Mouse (Mus musculus): ENCODE data around the gene Spg21. TPM values are rescaled to one million over a fixed set of nuclear protein-coding genes. Genes with fewer than 3 reads are reported as not detected.

Spg21 gene
- polyA plus RNA-seq, 1 experiment from 2014 or later: 116 TPM

DNA sequence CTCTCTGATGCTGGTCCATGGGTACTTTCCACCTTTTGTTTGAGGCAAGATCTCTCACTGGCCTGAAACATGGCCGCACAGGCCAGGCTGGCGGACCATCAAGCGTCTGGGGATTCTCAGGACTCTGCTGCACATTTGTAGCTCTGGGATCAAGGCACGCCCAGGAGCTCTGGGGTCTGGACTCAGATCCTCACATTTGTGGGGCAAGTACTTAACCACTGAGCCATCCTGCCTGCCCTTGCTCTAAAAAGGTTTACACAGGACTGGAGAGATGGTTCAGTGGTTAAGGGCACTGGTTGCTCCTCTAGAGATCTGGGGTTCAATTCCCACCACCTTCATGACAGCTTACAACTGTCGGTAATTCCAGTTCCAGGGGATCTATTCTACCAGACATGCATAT is 29.8 kb upstream of the Spg21 start:
- WGBS: 91% methylated on average over 5 of the region's 5 CpGs
- Histone ChIP-seq H3K4me1 (ENCODE audit: control insufficient read depth, insufficient read depth, low read length) (no peaks in the 10 kb centered on the region), H3K27ac (ENCODE audit: low read depth, low read length) (no peak overlapping the region), H3K9me3 (ENCODE audit: control insufficient read depth, low read length) (no peaks in the 10 kb centered on the region), H3K36me3 (ENCODE audit: control insufficient read depth, insufficient read depth, low read length) (no peaks in the 10 kb centered on the region), H3K4me2 (replicated peaks; ENCODE audit: low read depth, low read length) (no peak overlapping the region), H3K27me3 (ENCODE audit: control insufficient read depth, insufficient read depth, low read length) (no peaks in the 10 kb centered on the region), H3K9ac (ENCODE audit: low read depth, low read length) (no peak overlapping the region), H3K4me3 (ENCODE audit: low read length) (no peak overlapping the region)
- no peak for ATAC-seq (ENCODE audit: low FRiP score, low TSS enrichment)

- ATAC-seq (ENCODE audit: low FRiP score, low TSS enrichment): peak; percentile 38; the same call in 1 of the 2 replicates
- Histone ChIP-seq H3K4me1 (ENCODE audit: control insufficient read depth, insufficient read depth, low read length) (peaks cover 6% of the 10 kb centered on the region), H3K4me2 (replicated peaks; ENCODE audit: low read depth, low read length) (no peak overlapping the region), H3K4me3 (ENCODE audit: low read length) (no peak overlapping the region), H3K9ac (ENCODE audit: low read depth, low read length) (no peak overlapping the region), H3K36me3 (ENCODE audit: control insufficient read depth, insufficient read depth, low read length) (no peaks in the 10 kb centered on the region), H3K27me3 (ENCODE audit: control insufficient read depth, insufficient read depth, low read length) (no peaks in the 10 kb centered on the region), H3K9me3 (ENCODE audit: control insufficient read depth, low read length) (no peaks in the 10 kb centered on the region), H3K27ac (ENCODE audit: low read depth, low read length) (no peak overlapping the region)
- under 1% methylated on average over 3 of the region's 3 CpGs for WGBS
These were observed 28.5 kb upstream of the Spg21 start for GRCm38 (mm10) chr9:65432236-65432635.

DNA sequence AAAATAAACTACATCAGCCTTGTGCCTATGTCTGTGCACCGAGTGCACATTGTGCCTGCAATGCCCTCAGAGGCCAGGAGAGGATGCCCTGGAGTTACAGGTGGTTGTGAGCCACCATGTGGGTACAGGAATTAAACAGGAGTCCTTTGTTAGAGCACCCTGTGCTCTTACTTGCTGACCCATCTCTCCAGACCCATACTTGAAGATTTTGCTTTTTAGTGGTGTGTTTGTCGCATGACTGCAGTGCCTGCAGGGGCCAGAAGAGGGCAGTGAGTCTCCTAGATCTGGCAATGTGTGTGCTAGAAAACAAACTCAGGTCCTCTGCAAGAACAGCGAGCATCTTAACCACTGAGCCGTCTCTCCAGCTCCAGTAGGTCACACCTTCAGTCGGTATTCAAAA is 26.6 kb upstream of the Spg21 start:
- ATAC-seq (ENCODE audit: low FRiP score, low TSS enrichment): no peak

GRCm38 (mm10) chr9:65435211-65435610 is 25.5 kb upstream of the Spg21 start:
- Histone ChIP-seq H3K4me1 (ENCODE audit: control insufficient read depth, insufficient read depth, low read length) (peaks cover 6% of the 10 kb centered on the region), H3K4me3 (ENCODE audit: low read length) (peak overlapping the region; percentile 94), H3K27me3 (ENCODE audit: control insufficient read depth, insufficient read depth, low read length) (no peaks in the 10 kb centered on the region), H3K36me3 (ENCODE audit: control insufficient read depth, insufficient read depth, low read length) (peaks cover 5% of the 10 kb centered on the region; the same call in 1 of the 2 replicates), H3K4me2 (replicated peaks; ENCODE audit: low read depth, low read length) (no peak overlapping the region; the same call in 1 of the 2 replicates), H3K9me3 (ENCODE audit: control insufficient read depth, low read length) (no peaks in the 10 kb centered on the region), H3K9ac (ENCODE audit: low read depth, low read length) (no peak overlapping the region), H3K27ac (ENCODE audit: low read depth, low read length) (no peak overlapping the region)
- ATAC-seq (ENCODE audit: low FRiP score, low TSS enrichment): peak; percentile 36
- WGBS: 69% methylated on average over 4 of the region's 4 CpGs

More for the DNA sequence above, 26.6 kb upstream of the Spg21 start:
- WGBS: 63% methylated on average over 5 of the region's 5 CpGs
- Histone ChIP-seq H3K27ac (ENCODE audit: low read depth, low read length) (no peak overlapping the region), H3K4me2 (replicated peaks; ENCODE audit: low read depth, low read length) (no peak overlapping the region), H3K36me3 (ENCODE audit: control insufficient read depth, insufficient read depth, low read length) (0 out of 2 replicates have a peak, but pooled peaks cover under 1% of the 10 kb centered on the region), H3K9ac (ENCODE audit: low read depth, low read length) (no peak overlapping the region), H3K27me3 (ENCODE audit: control insufficient read depth, insufficient read depth, low read length) (no peaks in the 10 kb centered on the region), H3K4me1 (ENCODE audit: control insufficient read depth, insufficient read depth, low read length) (peaks cover 6% of the 10 kb centered on the region), H3K9me3 (ENCODE audit: control insufficient read depth, low read length) (no peaks in the 10 kb centered on the region), H3K4me3 (ENCODE audit: low read length) (no peak overlapping the region)

GRCm38 (mm10) chr9:65435671-65436301 is 25.0 kb upstream of the Spg21 start, which contains the start of gene Mtfmt:
Mtfmt (plus strand) TSS chr9:65435782.
- peak; percentile 93 for ATAC-seq (ENCODE audit: low FRiP score, low TSS enrichment)
- peak within 1 kb of the TSS; percentile 81 for H3K9ac ChIP-seq (ENCODE audit: low read depth, low read length)
- peak within 1 kb of the TSS; percentile 94 for H3K4me3 ChIP-seq (ENCODE audit: low read length)
- WGBS: under 1% methylated on average over 54 of the region's 54 CpGs
- peaks cover 11% of the 10 kb centered on the region for H3K36me3 ChIP-seq (ENCODE audit: control insufficient read depth, insufficient read depth, low read length)
- H3K4me1 ChIP-seq (ENCODE audit: control insufficient read depth, insufficient read depth, low read length): peaks cover 6% of the 10 kb centered on the region
- H3K4me2 ChIP-seq (replicated peaks; ENCODE audit: low read depth, low read length): peak within 1 kb of the TSS; percentile 66
- H3K9me3 ChIP-seq (ENCODE audit: control insufficient read depth, low read length): no peaks in the 10 kb centered on the region
- 0 out of 2 replicates have a peak within 1 kb of the TSS, but pooled peaks have one; percentile 42 for H3K27ac ChIP-seq (ENCODE audit: low read depth, low read length)
- no peaks in the 10 kb centered on the region for H3K27me3 ChIP-seq (ENCODE audit: control insufficient read depth, insufficient read depth, low read length)

DNA sequence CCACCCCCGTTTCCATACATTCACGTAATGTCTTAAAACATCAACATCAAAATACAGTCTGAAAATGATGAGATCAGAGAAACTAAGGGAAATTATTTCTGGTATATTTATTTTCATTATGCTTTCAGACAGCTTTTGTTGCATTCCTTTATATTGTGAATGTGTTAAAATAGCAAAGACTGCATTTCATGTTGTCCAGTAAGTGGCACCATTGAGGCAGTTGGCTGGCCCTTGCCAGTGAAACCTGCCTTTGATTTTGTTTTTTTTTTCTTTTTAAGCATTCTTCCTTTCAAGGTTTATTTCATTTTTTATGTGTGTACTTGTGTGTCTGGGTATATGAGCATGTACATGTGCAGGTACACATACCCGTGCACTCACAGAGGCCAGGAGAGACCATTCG is 16.1 kb upstream of the Spg21 start:
- Histone ChIP-seq H3K4me3 (ENCODE audit: low read length) (no peak overlapping the region), H3K4me2 (replicated peaks; ENCODE audit: low read depth, low read length) (no peak overlapping the region), H3K27me3 (ENCODE audit: control insufficient read depth, insufficient read depth, low read length) (no peaks in the 10 kb centered on the region), H3K27ac (ENCODE audit: low read depth, low read length) (no peak overlapping the region), H3K9ac (ENCODE audit: low read depth, low read length) (no peak overlapping the region), H3K4me1 (ENCODE audit: control insufficient read depth, insufficient read depth, low read length) (no peaks in the 10 kb centered on the region), H3K9me3 (ENCODE audit: control insufficient read depth, low read length) (no peaks in the 10 kb centered on the region), H3K36me3 (ENCODE audit: control insufficient read depth, insufficient read depth, low read length) (peaks cover 59% of the 10 kb centered on the region)
- no peak for ATAC-seq (ENCODE audit: low FRiP score, low TSS enrichment)
- 91% methylated on average over 4 of the region's 4 CpGs for WGBS

- 85% methylated on average over 6 of the region's 6 CpGs for WGBS
- H3K36me3 ChIP-seq (ENCODE audit: control insufficient read depth, insufficient read depth, low read length): peaks cover 51% of the 10 kb centered on the region
- ATAC-seq (ENCODE audit: low FRiP score, low TSS enrichment): no peak
These were observed 12.8 kb upstream of the Spg21 start for GRCm38 (mm10) chr9:65447951-65448350.

GRCm38 (mm10) chr9:65458975-65459374 is 1.8 kb upstream of the Spg21 start:
- WGBS: 99% methylated on average over 2 of the region's 2 CpGs
- Histone ChIP-seq H3K4me2 (replicated peaks; ENCODE audit: low read depth, low read length) (no peak overlapping the region), H3K27me3 (ENCODE audit: control insufficient read depth, insufficient read depth, low read length) (no peaks in the 10 kb centered on the region), H3K9ac (ENCODE audit: low read depth, low read length) (no peak overlapping the region), H3K27ac (ENCODE audit: low read depth, low read length) (no peak overlapping the region), H3K9me3 (ENCODE audit: control insufficient read depth, low read length) (no peaks in the 10 kb centered on the region), H3K4me3 (ENCODE audit: low read length) (no peak overlapping the region), H3K36me3 (ENCODE audit: control insufficient read depth, insufficient read depth, low read length) (no peaks in the 10 kb centered on the region), H3K4me1 (ENCODE audit: control insufficient read depth, insufficient read depth, low read length) (peaks cover 15% of the 10 kb centered on the region)
- no peak for ATAC-seq (ENCODE audit: low FRiP score, low TSS enrichment)

More at GRCm38 (mm10) chr9:65447951-65448350, 12.8 kb upstream of the Spg21 start:
- Histone ChIP-seq H3K4me1 (ENCODE audit: control insufficient read depth, insufficient read depth, low read length) (no peaks in the 10 kb centered on the region), H3K4me3 (ENCODE audit: low read length) (no peak overlapping the region), H3K27me3 (ENCODE audit: control insufficient read depth, insufficient read depth, low read length) (no peaks in the 10 kb centered on the region), H3K9me3 (ENCODE audit: control insufficient read depth, low read length) (no peaks in the 10 kb centered on the region), H3K9ac (ENCODE audit: low read depth, low read length) (no peak overlapping the region), H3K27ac (ENCODE audit: low read depth, low read length) (no peak overlapping the region), H3K4me2 (replicated peaks; ENCODE audit: low read depth, low read length) (no peak overlapping the region)

GRCm38 (mm10) chr9:65460198-65460597 is 549 bp upstream of the Spg21 start:
- Histone ChIP-seq H3K4me1 (ENCODE audit: control insufficient read depth, insufficient read depth, low read length) (peaks cover 15% of the 10 kb centered on the region), H3K27me3 (ENCODE audit: control insufficient read depth, insufficient read depth, low read length) (no peaks in the 10 kb centered on the region), H3K4me2 (replicated peaks; ENCODE audit: low read depth, low read length) (peak overlapping the region; percentile 67), H3K4me3 (ENCODE audit: low read length) (peak overlapping the region; percentile 96; the same call in 1 of the 2 replicates), H3K27ac (ENCODE audit: low read depth, low read length) (peak overlapping the region; percentile 86), H3K36me3 (ENCODE audit: control insufficient read depth, insufficient read depth, low read length) (no peaks in the 10 kb centered on the region), H3K9me3 (ENCODE audit: control insufficient read depth, low read length) (no peaks in the 10 kb centered on the region), H3K9ac (ENCODE audit: low read depth, low read length) (0 out of 2 replicates have a peak overlapping the region, but pooled peaks have one; percentile 84)
- 28% methylated on average over 3 of the region's 3 CpGs for WGBS
- 0 out of 2 replicates have a peak, but pooled peaks have one; percentile 10 for ATAC-seq (ENCODE audit: low FRiP score, low TSS enrichment)
